Mouse (Mus musculus) lung, adult 2 months (tissue): ENCODE measurements at regions not wholly inside any gene's neighbourhood (a gene's known extent, or its start where the extent isn't known, plus 50 kb on each side); places are given as distances from the start of the nearest gene placed in this dataset.

ENCODE experiments used
- CTCF ChIP-seq: fragments of 200-500 bp; IDR thresholded peaks from 2 replicates; pipeline ENCODE4 v1.5.1; 2011; ENCODE audit warnings: mild to moderate bottlenecking, low read length, control low read depth; ENCODE audit not compliant: insufficient read depth
- POLR2A ChIP-seq: fragments of 200-500 bp; IDR thresholded peaks from 2 replicates; pipeline ENCODE4 v1.6.1; 2011; ENCODE audit warnings: low read depth, mild to moderate bottlenecking, control low read depth, low read length, borderline replicate concordance; ENCODE audit errors: extremely low read depth

GRCm38 (mm10) chr14:120113316-120113715 is 71.1 kb upstream of the Oxgr1 start:
- TF ChIP-seq CTCF (no peak), POLR2A (no peak)
